Mouse (Mus musculus) large intestine, adult 2 months (tissue): Measurements from ENCODE around the gene Pappa2. TPM values are rescaled to one million over a fixed set of nuclear protein-coding genes. Genes with fewer than 3 reads are reported as not detected.

Source experiments
- DNase-seq: peaks from one replicate; pipeline ENCODE4 v3.0.0-alpha.2; 2012; ENCODE audit warnings: low read depth, low spot score
- WGBS: fragments of 180-500 bp; shearing (Covaris S2); methylation state at CpG from one replicate; pipeline ENCODE4 v1.1.7; 2018; 5-methylcytosine and 5-hydroxymethylcytosine counted together
- polyA plus RNA-seq: library from polyadenylated mRNA; depleted of rRNA; stranded (reverse); fragments of >200 nt; gene quantifications from 2 replicates; pipeline ENCODE4 v1.2.3, GENCODE M21; 2012

The Pappa2 gene
- polyA plus RNA-seq, 1 experiment: 0.01 TPM

DNA sequence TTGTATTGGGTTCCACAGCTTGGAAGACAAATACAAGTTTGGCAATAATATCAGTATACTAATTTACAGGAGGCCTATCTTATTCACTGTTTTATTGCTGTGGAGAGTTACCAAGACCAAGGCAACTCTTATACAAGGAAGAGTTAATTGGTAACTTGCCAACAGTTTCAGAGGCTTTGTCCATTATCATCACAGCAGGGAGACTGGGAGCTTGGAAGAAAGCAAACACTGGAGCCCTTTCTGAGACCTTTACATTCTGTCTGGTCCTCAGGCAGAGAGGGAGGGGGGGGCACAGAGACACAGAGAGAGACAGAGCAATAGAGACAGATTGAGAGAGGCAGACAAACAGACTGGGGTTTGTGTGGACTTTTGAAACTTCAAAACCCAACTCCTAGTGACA, 207.2 kb downstream of the Pappa2 start:
- no peak for DNase-seq

DNA sequence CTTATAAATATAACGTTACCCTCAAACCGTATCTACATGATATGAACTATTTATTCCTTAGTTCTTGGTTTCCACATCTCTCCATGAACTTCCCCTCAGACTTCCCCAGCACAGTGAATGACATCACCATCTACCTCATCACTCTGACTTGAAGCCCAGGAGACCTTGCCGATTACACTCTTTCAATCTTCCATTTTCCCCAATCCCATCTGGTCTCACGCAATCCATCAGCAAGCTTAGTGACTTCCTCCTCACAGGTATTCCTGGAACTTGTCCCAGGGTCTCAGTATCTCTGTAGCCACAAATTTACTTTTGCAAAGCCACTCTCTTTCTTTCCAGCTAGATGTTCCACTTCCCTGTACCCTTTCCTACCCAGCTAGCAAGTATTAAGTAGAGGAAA, 209.5 kb downstream of the Pappa2 start:
- WGBS: 84% methylated on average over 4 of the region's 4 CpGs
- no peak for DNase-seq

DNA sequence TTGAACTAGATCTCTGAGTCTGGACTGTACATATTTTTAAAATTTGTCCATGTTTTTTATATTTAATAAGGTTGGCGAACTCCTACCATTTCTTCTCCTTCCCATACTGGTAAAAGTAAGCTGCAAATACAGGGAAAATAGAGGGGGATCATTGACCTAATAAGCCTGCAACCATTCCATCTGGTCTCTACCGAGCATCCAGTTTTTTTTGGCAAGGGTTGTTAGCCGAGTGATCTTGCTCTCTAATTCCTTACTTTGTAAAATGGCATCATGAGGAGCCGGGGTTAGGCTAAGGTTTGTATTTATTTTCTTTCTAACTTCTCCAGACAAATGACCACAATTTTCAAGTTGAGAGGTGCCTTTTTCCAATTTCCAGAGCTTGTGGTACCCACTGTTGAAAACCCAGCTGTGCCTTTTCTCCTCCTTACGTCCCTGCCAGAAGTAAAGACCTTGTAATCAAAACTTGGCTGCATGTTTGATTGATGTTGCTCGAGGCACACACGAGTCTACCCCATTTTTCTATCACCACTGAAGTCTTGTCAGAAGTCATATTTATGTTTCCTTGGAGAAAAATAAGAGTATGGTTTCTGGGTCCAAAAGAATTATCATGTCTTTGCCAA, 210.1 kb downstream of the Pappa2 start:
- no peak for DNase-seq
- 69% methylated on average over 7 of the region's 7 CpGs for WGBS

DNA sequence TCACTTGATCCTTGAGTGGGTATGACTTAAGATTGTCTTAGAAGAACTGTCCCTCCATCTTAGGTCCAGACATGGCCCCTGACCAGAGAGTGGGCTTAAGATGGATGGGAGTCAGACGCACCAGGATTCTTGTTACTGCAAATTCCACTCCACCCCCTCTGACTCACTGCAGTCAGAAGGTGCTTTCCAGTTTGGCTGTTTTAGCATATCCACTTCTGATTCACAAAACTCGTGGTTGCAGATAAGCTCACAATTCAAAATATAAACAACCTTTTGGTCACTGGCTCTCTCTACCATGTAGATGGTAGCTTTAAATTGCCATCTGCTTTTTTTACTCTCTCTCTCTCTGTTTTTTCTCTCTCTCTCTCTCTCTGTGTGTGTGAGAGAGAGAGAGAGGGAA, 214.4 kb downstream of the Pappa2 start:
- WGBS: 27% methylated on average over 2 of the region's 2 CpGs
- no peak for DNase-seq

DNA sequence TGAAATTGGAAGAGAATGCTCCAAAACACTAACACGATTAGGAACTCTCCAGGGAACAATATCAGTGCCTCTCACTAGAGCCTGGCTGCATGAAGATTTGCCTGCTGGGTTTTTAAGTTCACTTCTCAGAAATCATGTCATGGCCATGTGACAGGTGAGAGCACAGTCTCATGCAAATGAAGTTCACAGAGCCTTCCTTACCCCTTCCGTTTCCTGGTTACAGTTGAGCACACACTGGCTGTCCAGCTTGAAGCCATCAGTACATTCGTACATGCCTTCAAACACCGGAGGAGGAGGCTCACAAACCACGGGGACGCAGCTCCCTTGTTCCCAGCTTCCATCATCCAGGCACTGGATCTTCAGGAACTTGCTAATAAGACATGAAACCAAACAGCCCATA, 215.6 kb downstream of the Pappa2 start:
- WGBS: 66% methylated on average over 6 of the region's 6 CpGs
- DNase-seq: no peak

DNA sequence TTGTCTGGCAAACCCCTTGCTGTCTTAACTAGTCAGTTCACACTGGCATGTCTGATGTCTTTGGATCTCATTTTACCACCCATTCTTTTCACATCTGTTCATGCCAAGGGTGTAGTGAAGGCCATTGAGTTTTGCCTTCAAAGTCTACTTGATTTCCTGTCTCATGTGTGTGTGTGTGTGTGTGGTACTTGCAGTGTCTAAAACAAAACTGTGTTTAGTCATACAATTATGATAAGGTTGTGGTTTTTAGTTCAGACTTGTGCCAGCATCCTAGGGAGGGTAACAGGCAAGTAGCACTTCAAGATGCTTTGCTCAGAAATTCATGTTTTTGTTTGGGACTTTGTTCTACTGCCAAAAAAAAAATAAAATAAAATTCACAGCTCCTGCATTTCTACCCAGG, 216.1 kb downstream of the Pappa2 start:
- no peak for DNase-seq

DNA sequence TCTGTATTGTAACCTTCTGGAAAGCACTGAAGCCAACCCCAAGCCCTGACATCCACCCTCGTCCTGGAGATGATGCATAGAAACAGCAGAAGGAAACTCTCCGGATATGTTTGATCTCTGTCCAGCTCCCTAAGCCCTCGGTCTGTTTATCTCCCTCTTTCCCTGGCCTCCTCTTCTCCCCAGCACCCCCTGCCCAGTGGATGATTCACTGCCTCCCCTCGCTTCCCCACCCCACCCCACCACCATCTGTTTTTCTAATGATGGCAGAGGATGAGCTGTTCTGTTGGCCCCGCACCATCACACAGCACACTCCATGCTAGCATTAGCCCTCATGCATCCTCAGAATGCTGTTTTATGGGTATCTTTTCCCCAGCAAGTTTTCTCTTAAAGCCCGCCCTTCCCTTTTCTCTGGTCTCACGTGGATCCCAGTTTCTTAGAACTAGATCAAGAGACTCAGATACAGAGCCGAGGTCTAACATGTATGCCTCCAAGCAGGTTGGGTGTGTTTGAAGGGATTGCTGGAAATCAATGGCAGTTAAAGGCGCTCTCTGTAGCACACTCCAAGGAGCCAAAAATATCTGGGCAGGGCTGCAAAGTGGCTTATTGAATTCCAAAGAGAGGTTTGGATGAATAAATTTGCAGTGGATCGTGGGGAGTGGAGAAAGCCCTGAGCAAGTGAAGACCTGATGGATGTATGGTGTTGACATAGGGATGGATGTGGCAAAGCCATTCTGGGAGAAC, 231.8 kb downstream of the Pappa2 start:
- 56% methylated on average over 10 of the region's 10 CpGs for WGBS
- no peak for DNase-seq

DNA sequence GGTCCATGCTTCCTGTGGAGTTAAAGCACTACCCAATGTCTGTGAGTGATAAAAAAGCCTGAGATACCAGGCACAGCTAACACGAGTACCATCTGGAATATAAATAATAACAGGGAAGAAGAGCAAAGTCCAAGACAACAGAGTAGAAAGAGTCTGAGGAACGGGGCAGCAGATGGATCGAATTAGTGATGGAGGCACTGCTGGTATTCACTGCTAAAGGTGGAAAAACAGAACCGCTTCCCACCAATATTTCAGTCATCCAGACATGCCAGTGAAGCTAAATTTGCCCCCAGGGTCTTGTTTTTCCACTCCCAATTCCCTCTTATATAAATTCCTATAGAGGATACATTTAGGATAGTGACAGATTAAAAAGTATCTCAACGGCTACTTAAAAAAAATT, 238.8 kb downstream of the Pappa2 start:
- WGBS: 62% methylated on average over 5 of the region's 5 CpGs
- no peak for DNase-seq

DNA sequence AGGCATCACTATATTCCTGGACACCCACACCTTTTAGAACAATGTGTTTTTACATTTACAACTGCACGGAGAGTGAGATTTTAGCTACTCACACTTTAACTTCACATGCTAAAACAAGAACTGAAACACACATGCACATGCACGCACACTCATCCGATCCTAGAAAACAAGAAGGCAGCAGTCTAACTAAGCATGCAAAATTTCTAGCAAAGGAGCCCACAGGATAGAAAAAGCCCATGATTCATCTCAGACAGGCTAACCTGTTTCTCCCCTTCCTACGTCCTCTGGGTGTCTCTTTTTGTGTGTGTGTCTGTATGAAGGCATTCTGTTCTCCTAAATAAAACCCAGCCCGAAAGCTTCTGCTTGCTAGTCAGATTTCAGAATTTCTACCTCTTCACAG, 239.3 kb downstream of the Pappa2 start:
- WGBS: 85% methylated on average over 5 of the region's 5 CpGs
- no peak for DNase-seq

DNA sequence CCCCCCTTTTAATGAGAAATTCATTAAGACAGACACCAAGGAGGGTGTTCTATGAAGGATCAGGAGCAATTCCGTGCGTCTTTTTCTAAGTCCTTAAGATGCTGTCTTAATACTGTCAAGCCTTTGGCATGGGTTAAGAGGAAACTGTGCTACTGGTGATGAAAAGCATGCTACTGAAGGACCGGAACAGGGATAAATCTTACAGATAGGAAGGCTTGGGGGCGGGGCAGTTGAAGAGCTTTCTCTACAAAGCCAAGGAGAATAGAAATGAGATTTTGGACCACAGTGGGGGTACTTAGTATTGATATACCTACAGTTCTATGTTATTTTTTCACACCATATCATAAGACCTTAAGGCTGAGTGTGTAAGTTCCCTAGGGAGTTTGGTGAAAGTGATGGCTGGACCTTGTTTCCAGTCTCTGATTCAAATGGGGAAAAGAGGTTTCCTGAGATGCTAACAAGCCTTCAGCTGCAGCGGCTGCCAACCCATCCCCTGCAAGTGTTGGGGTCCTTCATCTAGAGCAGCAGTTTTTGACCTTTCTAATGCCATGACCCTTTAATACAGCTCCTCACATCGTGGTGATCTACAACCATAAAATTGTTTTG, 240.0 kb downstream of the Pappa2 start:
- no peak for DNase-seq
- WGBS: 76% methylated on average over 6 of the region's 6 CpGs

DNA sequence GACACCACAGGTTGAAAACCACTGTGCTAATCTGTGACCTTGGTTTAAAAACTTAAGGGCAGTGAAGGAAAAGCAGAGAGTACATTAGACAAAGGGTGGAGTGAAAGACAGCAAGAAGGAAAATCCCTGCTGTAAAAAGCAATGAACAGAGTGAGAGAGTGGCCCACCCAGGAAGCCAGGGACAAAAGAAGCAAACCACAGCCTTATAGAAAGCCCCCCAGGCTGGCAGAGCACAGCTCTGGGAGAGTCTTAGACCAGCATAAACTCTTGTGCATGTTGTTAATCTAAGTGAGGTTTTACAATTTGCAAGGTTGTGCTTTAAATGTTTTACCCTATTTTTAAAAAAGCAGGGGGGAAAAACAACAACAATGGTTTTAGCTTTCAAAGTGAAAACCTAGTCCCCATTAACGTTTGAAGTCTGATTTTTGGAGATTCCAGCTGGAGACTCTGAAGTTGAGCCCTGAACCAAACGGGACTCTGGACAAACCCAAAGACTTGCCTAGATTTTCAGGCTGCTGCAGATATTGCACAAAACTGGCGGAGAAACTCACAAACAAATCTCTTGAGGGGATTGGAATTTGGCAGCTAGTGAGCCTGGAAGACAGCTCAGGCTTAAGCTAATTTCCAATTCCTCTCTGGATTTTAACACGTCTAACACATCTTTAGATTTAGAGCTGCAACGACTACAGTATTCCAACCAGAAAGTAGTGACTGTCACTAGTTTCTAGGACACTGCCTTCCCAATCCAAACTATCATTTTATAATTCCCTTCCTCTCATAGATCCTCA, 241.0 kb downstream of the Pappa2 start:
- no peak for DNase-seq
- 40% methylated on average over 5 of the region's 5 CpGs for WGBS

DNA sequence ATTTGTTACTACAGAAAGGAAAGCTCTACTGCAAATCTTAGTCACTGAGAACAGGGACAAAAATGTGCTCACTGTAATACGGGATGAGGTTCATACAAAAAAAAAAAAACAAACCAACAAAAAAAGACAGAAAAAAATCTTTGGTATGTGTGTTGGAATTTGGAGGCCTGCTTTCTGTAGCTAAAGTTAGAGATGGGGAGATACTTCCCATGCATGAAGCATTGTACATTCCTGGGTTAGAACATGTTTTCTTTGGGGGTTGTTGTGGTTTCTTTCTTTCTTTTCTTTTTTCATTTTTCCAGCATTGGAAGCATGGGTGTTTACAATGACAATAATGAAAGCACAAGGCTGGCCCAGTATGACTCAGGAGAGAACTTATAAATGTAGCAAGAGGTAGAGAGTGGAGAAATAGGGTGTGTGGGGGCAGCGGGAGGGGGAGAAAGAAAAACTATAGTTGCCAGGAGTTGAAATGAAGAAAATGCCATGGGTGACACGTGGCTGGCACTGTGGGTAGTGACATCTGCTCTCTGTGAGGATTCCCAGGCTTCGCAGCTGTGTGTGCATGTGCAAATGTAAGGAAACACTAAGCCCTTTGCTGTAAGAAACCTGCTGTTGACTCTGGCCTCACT, 247.3 kb downstream of the Pappa2 start:
- DNase-seq: no peak
- WGBS: 59% methylated on average over 4 of the region's 4 CpGs

DNA sequence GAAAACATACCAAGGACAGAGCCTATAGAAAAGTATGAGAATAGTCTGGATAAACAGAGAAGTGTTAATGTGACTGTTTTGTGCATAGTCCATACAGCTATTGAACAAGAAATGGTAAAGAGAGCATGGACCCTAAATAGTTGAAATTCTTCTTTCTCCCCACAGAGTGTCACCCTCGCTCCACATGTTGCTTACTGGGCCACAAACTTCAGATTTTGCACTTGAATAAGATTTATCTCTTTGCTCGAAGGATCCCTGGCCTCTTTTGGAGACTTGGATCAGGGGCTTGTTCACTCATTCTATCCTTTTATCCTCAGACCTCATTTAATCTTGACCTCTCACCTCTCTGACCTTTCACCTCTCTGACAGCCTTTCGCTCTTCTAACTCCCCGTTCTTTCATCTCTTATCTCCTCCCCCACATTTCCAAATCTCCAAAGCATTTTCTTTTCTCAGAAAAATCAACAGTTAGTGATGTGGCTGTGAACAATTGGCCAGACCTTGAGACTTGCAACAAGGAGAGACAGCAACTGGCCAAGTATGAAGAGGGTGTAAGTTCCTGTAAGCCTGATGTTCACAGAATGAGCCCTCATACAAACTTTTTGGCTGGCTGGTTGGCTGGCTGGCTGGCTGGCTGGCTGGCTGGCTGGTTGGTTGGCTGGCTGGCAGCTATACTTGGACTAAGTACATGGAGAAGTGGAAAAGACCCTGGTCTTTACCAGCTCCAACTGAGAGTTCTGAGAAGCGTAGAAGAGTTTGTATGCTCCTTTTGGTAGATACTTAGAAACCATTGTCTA, 266.8 kb downstream of the Pappa2 start:
- WGBS: 37% methylated on average over 5 of the region's 5 CpGs
- no peak for DNase-seq

DNA sequence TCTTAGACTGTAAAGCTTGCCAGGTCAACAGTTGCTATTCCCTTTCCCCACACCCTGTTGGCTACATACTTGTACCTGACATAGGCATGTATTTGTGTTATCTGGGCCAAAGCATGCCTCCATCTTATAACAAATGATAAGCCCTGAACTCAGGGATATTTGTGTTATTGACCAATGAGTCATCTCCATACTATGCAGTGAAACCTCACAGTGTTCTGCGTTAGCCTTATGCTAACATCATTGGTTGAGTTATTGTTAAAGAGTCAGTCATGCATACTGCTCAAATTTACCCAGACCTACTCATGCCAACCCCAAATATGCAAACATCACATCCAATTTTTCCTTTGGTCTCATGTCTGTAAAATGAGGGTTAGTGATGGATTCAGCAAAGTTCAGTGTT, 279.0 kb downstream of the Pappa2 start:
- no peak for DNase-seq
- 47% methylated on average over 1 of the region's 1 CpGs for WGBS

DNA sequence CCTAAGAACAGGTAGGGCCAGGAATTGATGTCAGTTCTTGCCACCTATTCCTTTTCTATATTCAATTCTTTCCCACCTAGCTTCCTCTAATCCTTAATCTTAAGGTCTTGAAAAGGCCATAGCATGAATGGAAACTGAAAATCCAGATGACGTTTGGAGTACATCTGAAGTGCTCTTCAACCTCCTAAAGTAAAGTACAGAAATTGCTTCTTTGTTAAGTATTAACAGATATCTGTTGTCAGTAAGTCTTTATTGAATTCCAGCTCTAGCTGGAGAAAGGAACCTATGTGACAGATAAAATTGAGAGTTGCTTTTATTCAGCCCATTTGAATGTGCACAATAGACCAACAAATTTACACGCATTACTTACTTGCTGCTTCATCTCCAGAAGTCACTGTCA, 280.1 kb downstream of the Pappa2 start:
- no peak for DNase-seq
- whole genome bisulfite sequencing: 53% methylated on average over 2 of the region's 2 CpGs

DNA sequence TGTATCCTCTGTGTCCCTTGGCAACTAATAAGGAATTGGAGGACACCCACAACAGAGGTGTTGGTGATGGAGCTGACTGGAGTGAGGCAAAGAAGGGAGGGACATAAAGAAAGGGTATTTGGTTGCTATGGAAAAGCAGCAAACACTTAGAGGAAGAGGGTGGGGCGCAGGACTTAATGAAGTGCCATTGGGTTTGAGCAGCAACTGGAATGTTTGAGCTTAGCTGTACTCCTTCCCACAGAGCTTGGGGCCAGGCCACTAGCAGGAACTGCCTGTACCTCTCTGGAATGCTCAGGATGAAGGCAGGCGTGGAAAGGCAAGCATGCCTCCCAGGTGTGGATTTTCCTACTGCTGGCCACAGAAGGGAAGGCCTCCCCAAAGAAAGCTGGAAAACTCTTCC, 281.0 kb downstream of the Pappa2 start:
- 71% methylated on average over 2 of the region's 2 CpGs for WGBS
- DNase-seq: no peak

DNA sequence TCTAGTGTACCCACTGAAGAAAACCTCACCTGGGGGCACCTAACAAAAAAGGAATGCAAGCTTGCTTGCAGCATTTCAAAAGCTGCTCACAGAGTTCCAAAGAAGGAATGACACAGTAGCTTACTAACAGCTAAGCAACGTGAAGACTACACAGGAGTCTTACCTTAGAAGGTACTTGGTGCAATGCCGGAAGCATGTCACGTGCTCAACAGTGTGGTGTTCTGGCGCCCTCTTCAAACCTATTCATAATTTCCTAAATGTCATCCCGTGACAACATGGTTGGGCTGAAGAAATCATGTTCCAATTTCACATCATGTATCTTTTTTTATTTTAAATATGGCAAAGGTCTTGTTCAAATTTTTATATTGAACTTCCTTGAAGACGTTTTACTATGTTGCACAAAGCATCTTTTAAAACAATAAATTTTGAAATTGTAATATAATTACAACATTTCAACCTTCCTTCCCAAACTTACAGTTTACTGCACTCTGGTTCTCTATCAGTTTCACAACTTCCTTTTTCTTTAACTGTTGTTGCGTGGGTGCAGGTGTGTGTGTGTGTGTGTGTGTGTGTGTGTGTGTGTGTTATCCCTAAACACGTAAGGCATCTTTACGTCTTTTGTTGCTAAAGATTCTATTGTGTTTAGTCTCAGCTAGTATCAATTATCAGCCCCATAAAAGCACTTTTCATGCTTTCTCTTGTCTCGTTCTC, 282.3 kb downstream of the Pappa2 start:
- no peak for DNase-seq
- WGBS: 75% methylated on average over 10 of the region's 10 CpGs

DNA sequence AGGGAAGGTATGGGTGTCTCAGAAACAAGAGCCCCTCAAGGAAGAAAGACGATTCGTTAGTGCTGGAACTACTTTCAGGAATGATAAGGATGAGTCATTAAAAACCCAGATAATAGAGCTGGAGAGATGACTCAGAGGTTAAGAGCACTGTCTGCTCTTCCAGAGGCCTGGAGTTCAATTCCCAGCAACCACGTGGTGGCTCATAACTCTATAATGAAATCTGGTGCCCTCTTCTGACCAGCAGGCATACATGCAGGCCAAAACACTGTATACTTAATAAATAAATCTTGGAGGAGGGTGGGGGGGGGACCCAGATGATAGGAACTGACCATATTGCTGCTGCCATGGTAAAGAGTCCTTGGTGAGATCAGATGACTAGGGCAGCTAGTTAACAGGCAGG, 282.9 kb downstream of the Pappa2 start:
- 60% methylated on average over 3 of the region's 3 CpGs for WGBS
- no peak for DNase-seq

DNA sequence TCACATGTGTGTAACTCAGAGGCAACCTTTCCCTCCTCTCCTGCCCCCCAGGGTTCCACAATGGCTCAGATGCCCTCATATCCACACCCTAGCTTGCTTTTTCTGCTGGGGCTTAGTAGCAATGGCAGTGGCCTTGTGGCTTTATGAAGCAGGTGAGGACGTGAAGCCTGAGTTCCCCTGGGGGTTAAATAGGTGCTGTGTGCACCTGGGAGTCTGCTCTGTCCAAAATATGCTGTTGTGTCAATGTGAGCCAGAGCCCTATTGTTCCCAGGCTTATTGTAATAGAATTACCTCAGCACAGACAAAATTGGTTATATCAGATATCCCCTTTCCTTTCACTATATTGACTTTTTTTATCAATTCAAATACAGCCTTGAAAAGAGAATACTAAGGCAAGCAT, 292.6 kb downstream of the Pappa2 start:
- no peak for DNase-seq
- WGBS: 23% methylated on average over 1 of the region's 1 CpGs
